Mouse (Mus musculus): ENCODE measurements around the gene Vmn1r42. TPM values are rescaled to one million over a fixed set of nuclear protein-coding genes. Genes with fewer than 3 reads are reported as not detected.
A peak's percentile ranks its signal among the peaks of the same experiment; 100 is the strongest.

The Vmn1r42 gene
- polyA plus RNA-seq, 1 experiment = not detected

DNA sequence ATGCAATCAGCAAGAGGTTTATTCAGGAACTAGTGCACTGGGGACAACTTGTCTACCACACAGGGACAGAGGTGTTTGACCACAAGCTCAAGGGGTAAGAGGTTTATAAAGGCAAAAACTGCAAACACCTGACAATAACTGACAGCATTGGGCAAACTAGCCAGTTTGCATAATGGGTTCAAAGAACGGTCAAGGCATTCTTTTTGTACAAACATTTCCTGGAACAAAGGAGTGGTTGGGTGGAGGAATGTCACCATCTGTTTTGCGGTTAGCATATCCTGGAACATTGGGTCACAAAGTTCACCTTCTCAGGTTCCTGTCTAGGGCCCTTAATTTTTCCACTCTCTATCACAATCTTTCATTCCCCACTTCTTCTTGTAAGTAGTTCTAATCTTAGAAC lies 16.4 kb downstream of the Vmn1r42 start:
- TF ChIP-seq CTCF (conservative IDR thresholded peaks at IDR 0.05; ENCODE audit: insufficient read depth, insufficient read length, low read depth, low read length) (no peak), POLR2A (IDR thresholded peaks at IDR 0.05; ENCODE audit: low read depth, low read length) (no peak)
- Histone ChIP-seq H3K4me1 (ENCODE audit: control insufficient read depth, insufficient read depth, low read length) (no peaks in the 10 kb centered on the region), H3K27ac (ENCODE audit: insufficient read depth, low read depth, low read length) (no peak overlapping the region), H3K4me3 (ENCODE audit: insufficient read depth, low read depth, low read length) (no peak overlapping the region), H3K27me3 (replicated peaks; ENCODE audit: control insufficient read depth, insufficient read depth, low read length) (no peaks in the 10 kb centered on the region), H3K36me3 (ENCODE audit: control insufficient read depth, insufficient read depth, low read length) (no peaks in the 10 kb centered on the region)
- DNase-seq = peak; percentile 81
- 52% methylated on average over 2 of the region's 2 CpGs for WGBS

DNA sequence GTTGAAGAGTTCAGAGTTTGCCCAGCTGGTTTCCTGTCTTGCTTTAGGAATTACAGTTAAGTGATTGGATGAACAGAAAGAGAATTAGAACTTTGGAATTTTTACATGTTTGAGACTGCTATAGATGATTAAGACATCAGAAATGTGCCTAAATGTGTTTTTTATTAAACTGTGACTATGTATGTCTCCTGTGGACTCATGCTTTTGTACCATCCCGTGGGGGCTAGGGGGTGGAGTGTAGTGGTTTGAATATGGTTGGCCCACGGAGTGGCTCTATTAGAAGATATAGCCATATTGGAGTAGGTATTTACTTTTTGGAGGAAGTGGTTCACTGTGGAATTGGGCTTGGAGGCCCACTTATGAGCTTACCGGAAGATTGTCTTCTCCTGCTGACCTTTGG lies 18.7 kb downstream of the Vmn1r42 start:
- 74% methylated on average over 3 of the region's 3 CpGs for WGBS
- Histone ChIP-seq H3K27ac (ENCODE audit: insufficient read depth, low read depth, low read length) (no peak overlapping the region), H3K36me3 (ENCODE audit: control insufficient read depth, insufficient read depth, low read length) (no peaks in the 10 kb centered on the region), H3K4me1 (ENCODE audit: control insufficient read depth, insufficient read depth, low read length) (no peaks in the 10 kb centered on the region), H3K4me3 (ENCODE audit: insufficient read depth, low read depth, low read length) (no peak overlapping the region), H3K27me3 (replicated peaks; ENCODE audit: control insufficient read depth, insufficient read depth, low read length) (no peaks in the 10 kb centered on the region)
- TF ChIP-seq CTCF (conservative IDR thresholded peaks at IDR 0.05; ENCODE audit: insufficient read depth, insufficient read length, low read depth, low read length) = no peak
- TF ChIP-seq POLR2A (IDR thresholded peaks at IDR 0.05; ENCODE audit: low read depth, low read length) = no peak
- no peak for DNase-seq

Other genes with a start within 250 kb of the Vmn1r42 start
- gene Txnrd3, start 232.4 kb downstream of the Vmn1r42 start, polyA plus RNA-seq (2012; rRNA removed) = 16.9 and 18.7 TPM in 2 replicates
- not detected in 2 replicates for gene Vmn1r40, start 168.9 kb downstream of the Vmn1r42 start, polyA plus RNA-seq (2012; rRNA removed)
- not detected in 2 replicates for gene Vmn1r41, start 135.6 kb downstream of the Vmn1r42 start, polyA plus RNA-seq (2012; rRNA removed)
- not detected in 2 replicates for gene Vmn1r43, start within 50 bp of the Vmn1r42 start, polyA plus RNA-seq (2012; rRNA removed)
- gene Vmn1r44, start 7.2 kb upstream of the Vmn1r42 start, polyA plus RNA-seq (2012; rRNA removed) = not detected in 2 replicates
- gene Vmn1r45, start 64.2 kb upstream of the Vmn1r42 start, polyA plus RNA-seq (2012; rRNA removed) = not detected in 2 replicates
- not detected in 2 replicates for gene Vmn1r46, start 92.9 kb upstream of the Vmn1r42 start, polyA plus RNA-seq (2012; rRNA removed)
- gene Vmn1r47, start 139.7 kb upstream of the Vmn1r42 start, polyA plus RNA-seq (2012; rRNA removed) = not detected in 2 replicates
- gene Vmn1r48, start 160.4 kb upstream of the Vmn1r42 start, polyA plus RNA-seq (2012; rRNA removed) = not detected in 2 replicates
- gene Vmn1r49, start 202.1 kb upstream of the Vmn1r42 start, polyA plus RNA-seq (2012; rRNA removed) = not detected in 2 replicates
- not detected in 2 replicates for gene Vmn1r50, start 225.0 kb upstream of the Vmn1r42 start, polyA plus RNA-seq (2012; rRNA removed)
- not detected in 2 replicates for gene Vmn1r51, start 246.2 kb upstream of the Vmn1r42 start, polyA plus RNA-seq (2012; rRNA removed)

Data from kidney, adult 2 months (tissue).